20 mouse cellular contexts compared by ENCODE assay signal in genomic region chr16:30743566-30743965, GRCm38 (mm10).
"Had no signal": no experiment of that assay in that cellular context is flagged by ENCODE, and none has a peak within 500 bp of the region (broad histone marks: within the 10 kb centered on the region; RNA-seq: fewer than 3 reads in every experiment).

No protein-coding gene starts in this region.

- H3K9ac ChIP-seq: lung, embryonic 15.5 days; midbrain, embryonic 13.5 days; midbrain, embryonic 15.5 days; neural tube, embryonic 13.5 days; neural tube, embryonic 15.5 days had no signal

- H3K4me2 ChIP-seq: lung, embryonic 15.5 days; midbrain, embryonic 11.5 days; midbrain, embryonic 13.5 days; midbrain, embryonic 15.5 days; neural tube, embryonic 13.5 days; neural tube, embryonic 15.5 days had no signal

- DNase-seq: lung, adult 2 months; lung, postnatal 14 days; lung, postnatal 36 days; retina, postnatal 1 day; right cerebral cortex, adult 18-20 months; right cerebral cortex, postnatal 25 days; right cerebral cortex, postnatal 4 days; spleen, adult 18-20 months; thymus, adult 18-20 months; thymus, postnatal 14 days; thymus, postnatal 36 days had no signal

- H3K9me3 ChIP-seq: lung, embryonic 15.5 days; megakaryocyte, embryonic 14.5 days; midbrain, embryonic 13.5 days; midbrain, embryonic 15.5 days; neural tube, embryonic 13.5 days; neural tube, embryonic 15.5 days had no signal

- H3K27me3 ChIP-seq: lung, embryonic 15.5 days; midbrain, embryonic 13.5 days; midbrain, embryonic 15.5 days; neural tube, embryonic 13.5 days; neural tube, embryonic 15.5 days had no signal

- H3K36me3 ChIP-seq: lung, embryonic 15.5 days; midbrain, embryonic 13.5 days; midbrain, embryonic 15.5 days; neural tube, embryonic 13.5 days; neural tube, embryonic 15.5 days had no signal

- H3K4me1 ChIP-seq: megakaryocyte, embryonic 14.5 days had no signal

- H3K27ac ChIP-seq: lung, embryonic 15.5 days; macrophage; midbrain, embryonic 13.5 days; midbrain, embryonic 15.5 days; neural tube, embryonic 13.5 days; neural tube, embryonic 15.5 days had no signal

- H3K4me3 ChIP-seq: lung, embryonic 15.5 days; megakaryocyte, embryonic 14.5 days; midbrain, embryonic 13.5 days; midbrain, embryonic 15.5 days; myocyte; neural tube, embryonic 13.5 days; neural tube, embryonic 15.5 days had no signal
